Mouse (Mus musculus): ENCODE measurements around the gene Gja5. TPM values are rescaled to one million over a fixed set of nuclear protein-coding genes. Genes with fewer than 3 reads are reported as not detected.

The Gja5 gene
- polyA plus RNA-seq, 1 experiment: 1.6 TPM

GRCm38 (mm10) chr3:96938738-96939137, 34.2 kb downstream of the Gja5 start:
- WGBS: 7% methylated on average over 11 of the region's 11 CpGs
- no peak overlapping the region for H3K27ac ChIP-seq (ENCODE audit: control insufficient read depth, insufficient read depth, low read depth, low read length, poor library complexity)
- no peaks in the 10 kb centered on the region for H3K4me1 ChIP-seq (ENCODE audit: control insufficient read depth, insufficient read depth, low read length)
- H3K4me3 ChIP-seq (replicated peaks; ENCODE audit: control insufficient read depth, low read depth, low read length): no peak overlapping the region
- no peak for TF ChIP-seq POLR2A (IDR thresholded peaks at IDR 0.05; ENCODE audit: borderline replicate concordance, control insufficient read depth, low read depth, low read length)
- TF ChIP-seq CTCF (IDR thresholded peaks at IDR 0.05; ENCODE audit: control insufficient read depth, insufficient read depth, low read length): peak; percentile 90

- 39% methylated on average over 2 of the region's 2 CpGs for WGBS
- Histone ChIP-seq H3K4me3 (replicated peaks; ENCODE audit: control insufficient read depth, low read depth, low read length) (no peak overlapping the region), H3K4me1 (ENCODE audit: control insufficient read depth, insufficient read depth, low read length) (no peaks in the 10 kb centered on the region), H3K27ac (ENCODE audit: control insufficient read depth, insufficient read depth, low read depth, low read length, poor library complexity) (no peak overlapping the region)
- TF ChIP-seq POLR2A (IDR thresholded peaks at IDR 0.05; ENCODE audit: borderline replicate concordance, control insufficient read depth, low read depth, low read length) (no peak), CTCF (IDR thresholded peaks at IDR 0.05; ENCODE audit: control insufficient read depth, insufficient read depth, low read length) (no peak)
Observed at GRCm38 (mm10) chr3:96942706-96943105, 38.2 kb downstream of the Gja5 start.

DNA sequence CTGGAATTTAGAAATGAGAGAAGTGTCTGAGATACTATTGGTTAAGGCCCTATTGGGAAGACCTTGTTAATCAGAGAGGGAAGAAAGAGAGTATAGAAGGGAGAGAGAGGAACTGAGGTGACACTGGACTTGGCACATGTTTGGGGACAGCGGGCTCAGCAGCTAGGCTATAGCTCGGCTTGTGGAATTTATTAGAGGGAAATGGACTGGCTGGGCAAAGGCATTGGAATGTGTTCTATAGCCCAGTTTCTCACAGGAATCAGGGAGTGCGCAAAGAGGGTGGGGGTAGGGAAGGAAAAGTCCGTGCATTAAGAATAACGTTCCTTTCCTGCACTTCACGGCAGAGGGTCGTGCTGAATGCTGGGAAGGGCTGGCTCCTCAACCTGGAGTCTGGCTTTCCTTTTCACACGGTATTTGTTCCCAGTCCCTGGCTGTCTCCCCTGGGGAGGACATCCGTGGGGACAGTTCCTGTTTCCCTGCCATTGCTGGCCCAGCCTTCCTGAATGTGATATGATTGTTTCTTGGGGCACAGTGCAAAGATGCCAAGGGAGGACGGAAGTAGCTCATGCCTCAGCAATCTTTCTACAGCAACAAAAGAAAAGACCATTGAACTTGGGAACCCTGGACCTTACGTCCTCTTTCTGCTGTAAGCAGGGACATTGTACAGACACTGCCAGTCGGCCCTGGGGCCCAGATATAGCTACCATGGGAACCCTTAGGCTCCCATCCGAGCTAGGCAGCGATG, 49.2 kb downstream of the Gja5 start:
- 54% methylated on average over 14 of the region's 14 CpGs for WGBS
- Histone ChIP-seq H3K4me1 (ENCODE audit: control insufficient read depth, insufficient read depth, low read length) (no peaks in the 10 kb centered on the region; the same call in 1 of the 2 replicates), H3K4me3 (replicated peaks; ENCODE audit: control insufficient read depth, low read depth, low read length) (no peak overlapping the region), H3K27ac (ENCODE audit: control insufficient read depth, insufficient read depth, low read depth, low read length, poor library complexity) (no peak overlapping the region)
- TF ChIP-seq POLR2A (IDR thresholded peaks at IDR 0.05; ENCODE audit: borderline replicate concordance, control insufficient read depth, low read depth, low read length) (no peak), CTCF (IDR thresholded peaks at IDR 0.05; ENCODE audit: control insufficient read depth, insufficient read depth, low read length) (no peak)

- no peaks in the 10 kb centered on the region for H3K4me1 ChIP-seq (ENCODE audit: control insufficient read depth, insufficient read depth, low read length)
- TF ChIP-seq POLR2A (IDR thresholded peaks at IDR 0.05; ENCODE audit: borderline replicate concordance, control insufficient read depth, low read depth, low read length) (no peak), CTCF (IDR thresholded peaks at IDR 0.05; ENCODE audit: control insufficient read depth, insufficient read depth, low read length) (no peak)
- WGBS: 4% methylated on average over 8 of the region's 8 CpGs
- no peak overlapping the region for H3K27ac ChIP-seq (ENCODE audit: control insufficient read depth, insufficient read depth, low read depth, low read length, poor library complexity)
- no peak overlapping the region for H3K4me3 ChIP-seq (replicated peaks; ENCODE audit: control insufficient read depth, low read depth, low read length)
Observed at GRCm38 (mm10) chr3:96960597-96960996, 56.1 kb downstream of the Gja5 start.

GRCm38 (mm10) chr3:96963088-96964034, 58.9 kb downstream of the Gja5 start:
- no peak for TF ChIP-seq CTCF (IDR thresholded peaks at IDR 0.05; ENCODE audit: control insufficient read depth, insufficient read depth, low read length)
- TF ChIP-seq POLR2A (IDR thresholded peaks at IDR 0.05; ENCODE audit: borderline replicate concordance, control insufficient read depth, low read depth, low read length): no peak
- no peak overlapping the region for H3K4me3 ChIP-seq (replicated peaks; ENCODE audit: control insufficient read depth, low read depth, low read length)
- no peak overlapping the region for H3K27ac ChIP-seq (ENCODE audit: control insufficient read depth, insufficient read depth, low read depth, low read length, poor library complexity)
- WGBS: 79% methylated on average over 12 of the region's 12 CpGs
- no peaks in the 10 kb centered on the region for H3K4me1 ChIP-seq (ENCODE audit: control insufficient read depth, insufficient read depth, low read length)

DNA sequence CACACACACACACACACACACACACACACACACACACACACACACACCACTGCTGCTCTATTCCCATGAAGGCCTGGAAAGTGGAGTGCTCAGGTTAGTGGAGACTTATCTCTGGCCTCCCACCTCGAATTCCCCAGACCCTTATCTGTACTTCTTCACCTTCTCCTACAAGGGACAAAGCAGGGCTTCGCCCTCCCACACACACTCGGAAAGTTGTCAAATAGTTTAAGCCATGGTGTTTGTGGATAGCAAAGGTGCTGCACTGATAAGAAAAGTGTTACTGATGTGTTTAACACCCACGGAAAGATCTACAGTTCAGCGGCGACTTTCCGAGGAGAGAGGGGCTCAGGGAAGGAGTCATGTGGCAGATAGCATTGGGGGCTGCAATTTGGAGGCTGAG, 66.5 kb downstream of the Gja5 start:
- 43% methylated on average over 7 of the region's 7 CpGs for WGBS
- Histone ChIP-seq H3K27ac (ENCODE audit: control insufficient read depth, insufficient read depth, low read depth, low read length, poor library complexity) (no peak overlapping the region), H3K4me3 (replicated peaks; ENCODE audit: control insufficient read depth, low read depth, low read length) (no peak overlapping the region), H3K4me1 (ENCODE audit: control insufficient read depth, insufficient read depth, low read length) (no peaks in the 10 kb centered on the region)
- TF ChIP-seq POLR2A (IDR thresholded peaks at IDR 0.05; ENCODE audit: borderline replicate concordance, control insufficient read depth, low read depth, low read length) (no peak), CTCF (IDR thresholded peaks at IDR 0.05; ENCODE audit: control insufficient read depth, insufficient read depth, low read length) (no peak)

- Histone ChIP-seq H3K4me1 (ENCODE audit: control insufficient read depth, insufficient read depth, low read length) (no peaks in the 10 kb centered on the region), H3K4me3 (replicated peaks; ENCODE audit: control insufficient read depth, low read depth, low read length) (no peak overlapping the region), H3K27ac (ENCODE audit: control insufficient read depth, insufficient read depth, low read depth, low read length, poor library complexity) (no peak overlapping the region)
- no peak for TF ChIP-seq POLR2A (IDR thresholded peaks at IDR 0.05; ENCODE audit: borderline replicate concordance, control insufficient read depth, low read depth, low read length)
- TF ChIP-seq CTCF (IDR thresholded peaks at IDR 0.05; ENCODE audit: control insufficient read depth, insufficient read depth, low read length): no peak
- WGBS: 86% methylated on average over 7 of the region's 7 CpGs
Observed at GRCm38 (mm10) chr3:96974467-96974866, 70.0 kb downstream of the Gja5 start.

- Histone ChIP-seq H3K4me1 (ENCODE audit: control insufficient read depth, insufficient read depth, low read length) (no peaks in the 10 kb centered on the region), H3K4me3 (replicated peaks; ENCODE audit: control insufficient read depth, low read depth, low read length) (no peak overlapping the region), H3K27ac (ENCODE audit: control insufficient read depth, insufficient read depth, low read depth, low read length, poor library complexity) (no peak overlapping the region)
- no peak for TF ChIP-seq POLR2A (IDR thresholded peaks at IDR 0.05; ENCODE audit: borderline replicate concordance, control insufficient read depth, low read depth, low read length)
- TF ChIP-seq CTCF (IDR thresholded peaks at IDR 0.05; ENCODE audit: control insufficient read depth, insufficient read depth, low read length): no peak
- 91% methylated on average over 10 of the region's 10 CpGs for WGBS
Observed at GRCm38 (mm10) chr3:96975628-96976027, 71.1 kb downstream of the Gja5 start.

Measured in bone marrow, adult 2 months (tissue).